Mouse (Mus musculus) cerebellum, adult 2 months (tissue): ENCODE results near the gene Tctn1.

Experiments
- CTCF ChIP-seq: fragments of 200-500 bp; IDR thresholded peaks from 2 replicates; pipeline ENCODE4 v1.5.1; 2011; ENCODE audit warnings: low read depth, mild to moderate bottlenecking, control low read depth, low read length, moderate library complexity, borderline replicate concordance; ENCODE audit not compliant: insufficient read depth
- POLR2A ChIP-seq: fragments of 200-500 bp; IDR thresholded peaks from 2 replicates; pipeline ENCODE4 v1.6.1; 2011; ENCODE audit warnings: low read length, control low read depth, borderline replicate concordance; ENCODE audit not compliant: insufficient read depth

DNA sequence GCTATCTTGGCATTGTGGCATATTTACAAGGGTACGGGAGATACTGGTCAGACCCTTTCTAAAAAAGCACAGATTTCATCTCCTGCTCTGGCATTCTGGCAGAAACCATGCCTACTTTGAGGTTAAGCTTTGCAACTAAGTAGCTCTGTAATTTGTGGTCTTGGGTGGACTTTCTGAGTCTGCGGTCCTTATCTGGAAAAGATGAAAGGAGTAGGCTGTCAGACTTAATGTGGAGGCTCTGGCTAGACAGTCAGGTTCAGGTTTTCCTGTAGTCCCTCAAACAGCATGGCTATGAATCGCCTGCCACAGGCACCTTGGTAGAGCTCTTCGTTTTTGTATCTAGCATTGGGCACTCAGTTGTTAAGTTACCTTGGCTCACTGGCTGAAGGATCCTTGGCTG is 22.8 kb upstream of the Tctn1 start:
- TF ChIP-seq CTCF (no peak), POLR2A (no peak)
